Comparison of ENCODE assay signal across 24 mouse cellular contexts in genomic region chr15:6642223-6642622, GRCm38 (mm10).
"Had no signal": no experiment of that assay in that cellular context is flagged by ENCODE, and none has a peak within 500 bp of the region (broad histone marks: within the 10 kb centered on the region; RNA-seq: fewer than 3 reads in every experiment).

No protein-coding gene starts in this region.

- ATAC-seq: hindbrain, postnatal 0 days; intestine, embryonic 16.5 days had no signal

- DNase-seq: gastrocnemius, postnatal 14 days; gastrocnemius, postnatal 36 days; heart, adult 11 months; heart, adult 2 months; heart, postnatal 14 days; heart, postnatal 36 days; kidney, adult 11 months; kidney, adult 2 months; kidney, adult 9 months; kidney, postnatal 14 days; kidney, postnatal 36 days; layer of hippocampus, adult 9-11 months; layer of hippocampus, postnatal 36 days; left cerebral cortex, postnatal 4 days had no signal

- H3K4me1 ChIP-seq: heart, embryonic 15.5 days; hindbrain, embryonic 13.5 days; hindbrain, embryonic 15.5 days; kidney, embryonic 15.5 days; limb, embryonic 13.5 days had no signal

- H3K9ac ChIP-seq: heart, embryonic 13.5 days; heart, embryonic 15.5 days; hindbrain, embryonic 13.5 days; hindbrain, embryonic 15.5 days; kidney, embryonic 15.5 days; limb, embryonic 13.5 days had no signal

- H3K9me3 ChIP-seq: heart, embryonic 13.5 days; heart, embryonic 15.5 days; hindbrain, embryonic 13.5 days; hindbrain, embryonic 15.5 days; kidney, embryonic 15.5 days; limb, embryonic 13.5 days had no signal

- H3K4me2 ChIP-seq: heart, embryonic 11.5 days; heart, embryonic 13.5 days; heart, embryonic 15.5 days; hindbrain, embryonic 13.5 days; hindbrain, embryonic 15.5 days; kidney, embryonic 15.5 days; limb, embryonic 13.5 days had no signal

- H3K27me3 ChIP-seq: heart, embryonic 13.5 days; heart, embryonic 15.5 days; hindbrain, embryonic 13.5 days; hindbrain, embryonic 15.5 days; kidney, embryonic 15.5 days; limb, embryonic 13.5 days had no signal

- H3K36me3 ChIP-seq: heart, embryonic 13.5 days; heart, embryonic 15.5 days; hindbrain, embryonic 13.5 days; hindbrain, embryonic 15.5 days; kidney, embryonic 15.5 days; limb, embryonic 13.5 days had no signal

- H3K27ac ChIP-seq: heart, adult 2 months; heart, embryonic 13.5 days; heart, embryonic 15.5 days; hindbrain, embryonic 13.5 days; hindbrain, embryonic 15.5 days; hindbrain, postnatal 0 days; kidney, embryonic 15.5 days; kidney, postnatal 0 days; limb, embryonic 13.5 days had no signal

- H3K4me3 ChIP-seq: heart, adult 2 months; heart, embryonic 13.5 days; heart, embryonic 15.5 days; hindbrain, embryonic 13.5 days; hindbrain, embryonic 15.5 days; kidney, embryonic 15.5 days; limb, embryonic 13.5 days had no signal
